Mouse (Mus musculus) limb, embryonic 11.5 days (tissue): ENCODE measurements around the gene Meioc. TPM values are rescaled to one million over a fixed set of nuclear protein-coding genes. Genes with fewer than 3 reads are reported as not detected.

Experiments used
- ATAC-seq: fragments of 200-750 bp; cut with Nextera tagmentation; 2 replicates; pipeline ENCODE4 v1.8.0; 2017; ENCODE audit warnings: low read depth; ENCODE audit not compliant: insufficient number of reproducible peaks, low FRiP score, low TSS enrichment
- DNase-seq: peaks from one replicate; pipeline ENCODE4 v3.0.0-alpha.2; 2015; ENCODE audit warnings: low spot score
- H3K27ac ChIP-seq: fragments of 300-500 bp; sonication (generic); replicated peaks from 2 replicates; pipeline ENCODE4 v1.5.1; 2014; ENCODE audit warnings: low read depth, mild to moderate bottlenecking, low read length
- H3K27me3 ChIP-seq: fragments of 300-500 bp; sonication (generic); 2 replicates; pipeline ENCODE4 v1.6.1; 2014; ENCODE audit warnings: mild to moderate bottlenecking, low read length, mixed read lengths; ENCODE audit not compliant: control insufficient read depth, insufficient read depth
- H3K36me3 ChIP-seq: fragments of 300-500 bp; sonication (generic); 2 replicates; pipeline ENCODE4 v1.6.1; 2014; ENCODE audit warnings: mild to moderate bottlenecking, low read length, moderate library complexity, mixed read lengths; ENCODE audit not compliant: control insufficient read depth, insufficient read depth
- H3K4me1 ChIP-seq: fragments of 300-500 bp; sonication (generic); 2 replicates; pipeline ENCODE4 v1.6.1; 2014; ENCODE audit warnings: low read length, mixed read lengths; ENCODE audit not compliant: control insufficient read depth, insufficient read depth
- H3K4me2 ChIP-seq: fragments of 300-500 bp; sonication (generic); 2 replicates; pipeline ENCODE4 v1.6.1; 2014; ENCODE audit warnings: low read depth, mild to moderate bottlenecking, moderate library complexity; ENCODE audit not compliant: severe bottlenecking
- H3K4me3 ChIP-seq: fragments of 300-500 bp; sonication (generic); 2 replicates; pipeline ENCODE4 v1.5.1; 2014; ENCODE audit warnings: low read depth, low read length
- H3K9ac ChIP-seq: fragments of 300-500 bp; sonication (generic); 2 replicates; pipeline ENCODE4 v1.6.1; 2014; ENCODE audit warnings: mild to moderate bottlenecking, low read length
- H3K9me3 ChIP-seq: fragments of 300-500 bp; sonication (generic); 2 replicates; pipeline ENCODE4 v1.6.1; 2016; ENCODE audit warnings: low read length; ENCODE audit not compliant: control insufficient read depth
- WGBS: fragments of 180-500 bp; shearing (Covaris S2); extraction: QIAGEN DNeasy Blood & Tissue Kit; methylation state at CpG from one replicate; pipeline ENCODE4 v1.1.7; 2014; 5-methylcytosine and 5-hydroxymethylcytosine counted together
- polyA plus RNA-seq: library from polyadenylated mRNA; unstranded; fragments of >200 nt; fragmentation: Nextera tagmentation; extraction: Ambion mirVana; gene quantifications from 2 replicates; pipeline ENCODE4 v1.2.1, GENCODE M21; 2014

Meioc gene
- polyA plus RNA-seq, 1 experiment from 2014 or later = 1.2 TPM

GRCm38 (mm10) chr11:102652844-102653243, 10.7 kb upstream of the Meioc start:
- no peak overlapping the region for H3K9ac ChIP-seq
- H3K4me1 ChIP-seq = peaks cover 3% of the 10 kb centered on the region; the same call in 1 of the 2 replicates
- ATAC-seq = no peak
- 72% methylated on average over 3 of the region's 3 CpGs for WGBS
- H3K27ac ChIP-seq = no peak overlapping the region
- DNase-seq = peak; percentile 56
- H3K9me3 ChIP-seq = no peaks in the 10 kb centered on the region
- no peaks in the 10 kb centered on the region for H3K36me3 ChIP-seq
- H3K27me3 ChIP-seq = no peaks in the 10 kb centered on the region
- no peak overlapping the region for H3K4me2 ChIP-seq
- no peak overlapping the region for H3K4me3 ChIP-seq

- no peak overlapping the region for H3K27ac ChIP-seq
- H3K9me3 ChIP-seq = no peaks in the 10 kb centered on the region
- H3K4me1 ChIP-seq = peaks cover 3% of the 10 kb centered on the region; the same call in 1 of the 2 replicates
- no peak overlapping the region for H3K4me3 ChIP-seq
- no peaks in the 10 kb centered on the region for H3K27me3 ChIP-seq
- no peak for DNase-seq
- ATAC-seq = no peak
- 74% methylated on average over 8 of the region's 8 CpGs for WGBS
- H3K36me3 ChIP-seq = no peaks in the 10 kb centered on the region
- no peak overlapping the region for H3K9ac ChIP-seq
- no peak overlapping the region for H3K4me2 ChIP-seq
Measured at GRCm38 (mm10) chr11:102655888-102656287, 7.6 kb upstream of the Meioc start.

- Histone ChIP-seq H3K4me3 (no peak overlapping the region), H3K36me3 (no peaks in the 10 kb centered on the region), H3K4me2 (no peak overlapping the region), H3K9me3 (no peaks in the 10 kb centered on the region), H3K4me1 (peaks cover 3% of the 10 kb centered on the region; the same call in 1 of the 2 replicates), H3K9ac (no peak overlapping the region), H3K27ac (no peak overlapping the region), H3K27me3 (no peaks in the 10 kb centered on the region)
- DNase-seq (no peak), ATAC-seq (no peak)
- 44% methylated on average over 4 of the region's 4 CpGs for WGBS
Measured at GRCm38 (mm10) chr11:102656326-102656926, 7.1 kb upstream of the Meioc start.

GRCm38 (mm10) chr11:102656931-102657330, 6.6 kb upstream of the Meioc start:
- no peak overlapping the region for H3K27ac ChIP-seq
- no peak for DNase-seq
- no peak for ATAC-seq

GRCm38 (mm10) chr11:102665151-102665550, 1.6 kb downstream of the Meioc start:
- no peak overlapping the region for H3K4me3 ChIP-seq
- no peaks in the 10 kb centered on the region for H3K36me3 ChIP-seq
- H3K9ac ChIP-seq = no peak overlapping the region
- 48% methylated on average over 31 of the region's 33 CpGs for WGBS
- H3K4me2 ChIP-seq = no peak overlapping the region
- no peak overlapping the region for H3K27ac ChIP-seq
- ATAC-seq (no peak), DNase-seq (no peak)
- no peaks in the 10 kb centered on the region for H3K4me1 ChIP-seq
- H3K9me3 ChIP-seq = peaks cover 10% of the 10 kb centered on the region; the same call in 1 of the 2 replicates
- peaks cover 16% of the 10 kb centered on the region for H3K27me3 ChIP-seq

More at GRCm38 (mm10) chr11:102656931-102657330, 6.6 kb upstream of the Meioc start:
- H3K36me3 ChIP-seq = no peaks in the 10 kb centered on the region
- H3K27me3 ChIP-seq = no peaks in the 10 kb centered on the region
- H3K4me3 ChIP-seq = no peak overlapping the region
- H3K4me1 ChIP-seq = no peaks in the 10 kb centered on the region
- H3K4me2 ChIP-seq = no peak overlapping the region
- no peaks in the 10 kb centered on the region for H3K9me3 ChIP-seq
- no peak overlapping the region for H3K9ac ChIP-seq
- WGBS = 63% methylated on average over 6 of the region's 6 CpGs

- Histone ChIP-seq H3K4me2 (no peak overlapping the region), H3K27me3 (peaks cover 16% of the 10 kb centered on the region), H3K36me3 (no peaks in the 10 kb centered on the region), H3K4me3 (no peak overlapping the region), H3K27ac (no peak overlapping the region), H3K4me1 (no peaks in the 10 kb centered on the region), H3K9ac (no peak overlapping the region), H3K9me3 (peaks cover 10% of the 10 kb centered on the region; the same call in 1 of the 2 replicates)
- 41% methylated on average over 80 of the region's 84 CpGs for WGBS
- no peak for DNase-seq
- no peak for ATAC-seq
Measured at GRCm38 (mm10) chr11:102665637-102666435, 2.3 kb downstream of the Meioc start.

DNA sequence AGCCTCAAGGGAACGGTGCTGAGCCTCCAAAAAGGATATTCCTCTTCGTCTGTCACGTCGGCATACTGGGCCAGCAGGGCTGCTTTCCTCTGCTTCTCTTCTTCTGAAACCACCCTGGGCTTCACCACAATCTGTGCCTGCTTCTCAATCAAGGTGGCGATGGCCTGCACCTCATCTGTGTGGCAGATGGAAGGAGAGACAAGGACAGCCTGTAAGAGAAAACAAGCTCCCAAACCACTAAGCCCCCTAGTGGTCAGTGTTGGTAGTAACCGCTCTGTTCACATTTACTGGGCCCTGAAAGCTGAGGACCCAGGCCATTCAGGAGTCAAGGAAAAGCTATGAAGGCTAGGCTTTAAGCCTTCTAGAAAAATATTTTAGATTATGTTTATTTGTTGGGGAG, 26.6 kb downstream of the Meioc start:
- H3K9ac ChIP-seq = no peak overlapping the region
- H3K4me3 ChIP-seq = no peak overlapping the region
- no peaks in the 10 kb centered on the region for H3K4me1 ChIP-seq
- WGBS = 60% methylated on average over 6 of the region's 6 CpGs
- no peaks in the 10 kb centered on the region for H3K27me3 ChIP-seq
- no peak overlapping the region for H3K27ac ChIP-seq
- peaks cover 8% of the 10 kb centered on the region; the same call in 1 of the 2 replicates for H3K36me3 ChIP-seq
- ATAC-seq (no peak), DNase-seq (peak; percentile 89)
- no peaks in the 10 kb centered on the region; the same call in 1 of the 2 replicates for H3K9me3 ChIP-seq
- no peak overlapping the region for H3K4me2 ChIP-seq

DNA sequence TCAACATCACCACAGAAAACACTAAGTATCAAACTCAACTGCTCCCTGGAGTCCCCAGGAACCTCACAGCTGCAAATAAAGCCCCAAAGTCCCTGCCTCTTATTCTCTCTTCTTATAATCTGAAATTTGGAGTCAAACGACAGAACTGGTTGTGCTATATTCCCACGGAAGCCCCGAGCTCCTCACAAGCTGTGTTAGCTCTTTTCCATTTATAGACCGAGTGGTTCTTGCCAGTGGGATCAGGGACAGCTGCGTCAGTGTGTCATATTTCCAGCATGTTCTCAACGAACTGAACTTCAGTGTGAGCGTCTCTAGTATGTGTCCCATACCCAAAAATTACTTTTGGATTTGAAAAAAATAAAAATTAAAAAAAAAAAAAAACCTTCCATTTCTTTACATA, 31.8 kb downstream of the Meioc start:
- WGBS = 89% methylated on average over 7 of the region's 7 CpGs
- peaks cover 7% of the 10 kb centered on the region; the same call in 1 of the 2 replicates for H3K4me1 ChIP-seq
- H3K9me3 ChIP-seq = no peaks in the 10 kb centered on the region; the same call in 1 of the 2 replicates
- H3K9ac ChIP-seq = no peak overlapping the region
- no peaks in the 10 kb centered on the region for H3K36me3 ChIP-seq
- DNase-seq (no peak), ATAC-seq (no peak)
- no peak overlapping the region for H3K27ac ChIP-seq
- no peak overlapping the region for H3K4me3 ChIP-seq
- no peak overlapping the region for H3K4me2 ChIP-seq
- H3K27me3 ChIP-seq = no peaks in the 10 kb centered on the region
